Mouse (Mus musculus) stomach, postnatal 0 days (tissue): ENCODE data around the gene Catsper1.
A peak's percentile ranks its signal among the peaks of the same experiment; 100 is the strongest.

ENCODE experiments used
- CTCF ChIP-seq: IDR thresholded peaks from 2 replicates; pipeline ENCODE4 v1.5.1; 2016; ENCODE audit warnings: antibody characterized with exemption, low read depth, mild to moderate bottlenecking, moderate library complexity
- EP300 ChIP-seq: optimal IDR thresholded peaks from 2 replicates; pipeline ENCODE3; 2016; ENCODE audit warnings: antibody characterized with exemption

DNA sequence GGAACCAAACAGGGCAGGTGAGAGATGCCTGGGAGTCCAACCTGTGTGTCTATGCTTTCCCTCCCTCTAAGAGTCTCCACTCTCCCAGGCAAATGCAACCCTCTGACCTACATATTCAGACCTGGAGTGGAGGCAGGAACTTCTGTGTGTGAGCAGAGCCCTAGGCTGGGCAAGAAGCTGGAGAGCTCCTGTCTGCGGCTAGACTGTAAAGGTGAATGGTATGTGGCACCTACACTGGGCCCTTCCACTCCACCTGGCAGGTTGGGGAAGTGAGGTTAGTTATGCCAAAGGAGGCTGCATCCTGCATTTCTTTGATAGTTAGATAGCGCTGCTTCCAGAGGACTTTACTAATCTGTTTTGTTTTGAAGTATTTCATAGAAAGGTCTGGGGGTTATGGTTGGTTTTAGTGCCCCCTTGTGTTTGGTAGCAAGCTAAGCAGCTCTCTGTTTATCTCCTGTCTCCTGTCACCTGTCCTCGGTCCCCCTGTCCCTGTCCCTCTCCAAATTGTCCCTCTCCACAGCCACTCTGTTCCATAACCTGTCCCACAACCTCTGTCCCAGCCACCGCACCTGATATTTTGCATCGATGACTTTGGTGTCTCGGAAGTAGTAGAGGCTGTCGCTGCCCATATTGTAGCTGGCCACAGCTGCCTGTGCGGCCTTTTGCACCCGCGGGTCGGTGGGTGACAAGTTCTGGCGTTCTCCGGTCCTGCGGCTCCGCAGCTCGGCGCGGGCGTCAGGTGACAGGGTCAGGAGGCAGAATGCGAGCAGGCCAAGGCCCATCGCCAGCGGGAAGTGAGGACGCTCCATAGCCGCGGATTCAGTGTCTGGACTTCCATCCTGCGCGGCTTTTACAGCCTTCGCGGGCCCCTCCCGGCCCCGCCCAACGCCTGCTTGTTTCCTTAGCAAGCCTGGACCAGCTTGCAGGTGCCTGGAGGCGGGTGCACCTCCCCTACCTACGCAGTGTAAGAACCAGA lies 13.3 kb downstream of the Catsper1 start:
- TF ChIP-seq CTCF: peak; percentile 71
- no peak for TF ChIP-seq EP300
